ENCODE assay signal across 14 mouse cellular contexts in genomic region chr13:37731914-37732693, GRCm38 (mm10). TPM values are rescaled to one million over a fixed set of nuclear protein-coding genes. Genes with fewer than 3 reads are reported as not detected.
DNase-seq lines count a peak whose midpoint lies in the region; ATAC-seq and TF ChIP-seq lines count a peak whose summit lies in the region.
"Had no signal": no experiment of that assay in that cellular context is flagged by ENCODE, and none has a peak within 500 bp of the region (broad histone marks: within the 10 kb centered on the region; RNA-seq: fewer than 3 reads in every experiment).

No protein-coding gene starts in this region.

- peak; percentile 78 for ATAC-seq in intestine, embryonic 14.5 days (replicated peaks; ENCODE audit: low FRiP score, low TSS enrichment, low read depth)
- no peak for ATAC-seq in liver, embryonic 12.5 days

- H3K4me3 ChIP-seq in heart, embryonic 10.5 days = no peak overlapping the region
- no peak overlapping the region for H3K4me3 ChIP-seq in intestine, embryonic 14.5 days (ENCODE audit: low read depth, low read length)
- no peak overlapping the region for H3K4me3 ChIP-seq in liver, embryonic 12.5 days
- no peak overlapping the region for H3K4me3 ChIP-seq in gastrocnemius, adult 2 months
- no peak overlapping the region for H3K4me3 ChIP-seq in hindbrain, embryonic 10.5 days
- H3K4me3 ChIP-seq: erythroblast, embryonic 14.5 days; megakaryocyte, embryonic 14.5 days had no signal

- H3K36me3 ChIP-seq in heart, embryonic 10.5 days = no peaks in the 10 kb centered on the region
- no peaks in the 10 kb centered on the region for H3K36me3 ChIP-seq in intestine, embryonic 14.5 days (ENCODE audit: control insufficient read depth, insufficient read depth, low read length)
- no peaks in the 10 kb centered on the region for H3K36me3 ChIP-seq in liver, embryonic 12.5 days
- no peaks in the 10 kb centered on the region for H3K36me3 ChIP-seq in hindbrain, embryonic 10.5 days
- H3K36me3 ChIP-seq: G1E had no signal

- peak overlapping the region; percentile 39; the same call in 1 of the 2 replicates for H3K27ac ChIP-seq in heart, embryonic 10.5 days
- peak overlapping the region; percentile 57; the same call in 1 of the 2 replicates for H3K27ac ChIP-seq in intestine, embryonic 14.5 days (ENCODE audit: low read depth)
- peak overlapping the region; percentile 27; the same call in 1 of the 2 replicates for H3K27ac ChIP-seq in liver, embryonic 12.5 days
- H3K27ac ChIP-seq in gastrocnemius, adult 2 months = no peak overlapping the region
- H3K27ac ChIP-seq in hindbrain, embryonic 10.5 days = no peak overlapping the region

- no peaks in the 10 kb centered on the region for H3K27me3 ChIP-seq in heart, embryonic 10.5 days (ENCODE audit: insufficient read depth, poor library complexity, severe bottlenecking)
- no peaks in the 10 kb centered on the region for H3K27me3 ChIP-seq in intestine, embryonic 14.5 days (replicated peaks; ENCODE audit: control insufficient read depth, insufficient read depth, low read length)
- no peaks in the 10 kb centered on the region for H3K27me3 ChIP-seq in liver, embryonic 12.5 days (replicated peaks)
- no peaks in the 10 kb centered on the region for H3K27me3 ChIP-seq in hindbrain, embryonic 10.5 days (ENCODE audit: insufficient read depth, poor library complexity, severe bottlenecking)

- no peak overlapping the region for H3K9ac ChIP-seq in intestine, embryonic 14.5 days (ENCODE audit: low read length)
- H3K9ac ChIP-seq in liver, embryonic 12.5 days = no peak overlapping the region

- WGBS in heart, embryonic 10.5 days = 56% methylated on average over 12 of the region's 12 CpGs
- WGBS in intestine, embryonic 14.5 days = 55% methylated on average over 12 of the region's 12 CpGs
- WGBS in liver, embryonic 12.5 days (ENCODE audit: insufficient replicate concordance) = 65% methylated on average over 12 of the region's 12 CpGs
- 79% methylated on average over 12 of the region's 12 CpGs for WGBS in hindbrain, embryonic 10.5 days

- intact Hi-C loops in heart, postnatal 10 days (cut with DNase I) = no loop called here
- intact Hi-C loops in gastrocnemius, adult 2 months (cut with DNase I) = no loop called here

- peaks cover 7% of the 10 kb centered on the region; the same call in 1 of the 2 replicates for H3K4me1 ChIP-seq in heart, embryonic 10.5 days
- H3K4me1 ChIP-seq in intestine, embryonic 14.5 days (replicated peaks; ENCODE audit: control insufficient read depth, insufficient read depth, low read length) = no peaks in the 10 kb centered on the region
- peaks cover 22% of the 10 kb centered on the region for H3K4me1 ChIP-seq in liver, embryonic 12.5 days
- no peaks in the 10 kb centered on the region for H3K4me1 ChIP-seq in hindbrain, embryonic 10.5 days (replicated peaks)

- H3K9me3 ChIP-seq in heart, embryonic 10.5 days = no peaks in the 10 kb centered on the region
- no peaks in the 10 kb centered on the region for H3K9me3 ChIP-seq in intestine, embryonic 14.5 days (ENCODE audit: control insufficient read depth, low read length)
- H3K9me3 ChIP-seq in liver, embryonic 12.5 days (replicated peaks) = no peaks in the 10 kb centered on the region
- H3K9me3 ChIP-seq in hindbrain, embryonic 10.5 days = no peaks in the 10 kb centered on the region
- H3K9me3 ChIP-seq: G1E; megakaryocyte, embryonic 14.5 days had no signal

- no peak overlapping the region for H3K4me2 ChIP-seq in intestine, embryonic 14.5 days (ENCODE audit: low read length)
- no peak overlapping the region for H3K4me2 ChIP-seq in liver, embryonic 12.5 days

- no peak for DNase-seq in heart, embryonic 10.5 days (ENCODE audit: low spot score)
- DNase-seq in heart, postnatal 10 days = no peak
- no peak for DNase-seq in intestine, embryonic 14.5 days (ENCODE audit: low spot score)
- peak; percentile 76 for DNase-seq in lung, postnatal 36 days
- DNase-seq in urinary bladder, postnatal 25 days (ENCODE audit: low spot score) = no peak
- DNase-seq in gastrocnemius, adult 2 months = no peak
- DNase-seq in hindbrain, embryonic 10.5 days (ENCODE audit: low spot score) = no peak
- DNase-seq: cerebellum, adult 9-10 months; layer of hippocampus, postnatal 36 days; right cerebral cortex, postnatal 25 days had no signal

- no peak for TF ChIP-seq CTCF in gastrocnemius, adult 2 months (IDR thresholded peaks at IDR 0.05)

RNA-seq across cellular contexts. Expression of gene Rreb1, which starts 46.1 kb away (rescaled TPM):
- polyA plus RNA-seq in heart, embryonic 10.5 days (2016; fragmentation: Nextera tagmentation; extraction: Ambion mirVana) = 12.1 and 14.3 TPM in 2 replicates
- total RNA-seq in heart, postnatal 10 days (2021) = 10 to 100 TPM; 46.7 to 61.8 TPM
- 20.2 and 20.3 TPM in 2 replicates for polyA plus RNA-seq in intestine, embryonic 14.5 days (2014; fragmentation: Nextera tagmentation; extraction: Ambion mirVana)
- 8.8 and 10.2 TPM in 2 replicates for polyA plus RNA-seq in liver, embryonic 12.5 days (2016; fragmentation: Nextera tagmentation; extraction: Ambion mirVana)
- total RNA-seq in gastrocnemius, adult 2 months (2021) = 10 to 100 TPM; 20.7 to 25.4 TPM
- 6.5 and 7.7 TPM in 2 replicates for polyA plus RNA-seq in hindbrain, embryonic 10.5 days (2016; fragmentation: Nextera tagmentation; extraction: Ambion mirVana)

Comparison
In these comparisons a context has a peak if more than half of its experiments do, and no peak if none do; other contexts are left out.
1. H3K27ac ChIP-seq: peak in heart, embryonic 10.5 days (single experiment), intestine, embryonic 14.5 days (single experiment) and liver, embryonic 12.5 days (single experiment); none in gastrocnemius, adult 2 months (single experiment) and hindbrain, embryonic 10.5 days (single experiment).